Mouse (Mus musculus): Measurements from ENCODE around the gene Pprc1.

Pprc1 gene

DNA sequence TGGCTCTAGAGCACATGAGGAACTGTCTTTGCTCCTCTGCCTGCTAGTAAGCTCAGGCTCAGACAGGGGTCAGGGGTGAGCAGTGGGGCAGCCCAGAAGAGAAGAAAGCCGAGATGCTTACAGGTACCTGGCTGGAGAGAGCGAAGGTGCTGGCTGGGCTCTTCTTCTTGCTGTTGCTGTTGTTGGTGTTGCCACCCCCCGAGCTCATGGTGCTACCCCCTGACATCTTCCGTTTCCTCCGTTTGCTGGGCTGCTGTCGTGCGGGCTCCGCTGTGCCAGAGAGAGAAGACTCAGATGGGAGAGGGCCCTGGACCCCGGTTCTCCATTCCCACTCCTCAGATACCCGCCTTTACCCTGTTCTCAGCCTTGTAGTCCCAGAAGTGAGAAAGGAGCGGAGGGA lies 10.8 kb upstream of the Pprc1 start:
- DNase-seq (ENCODE audit: low read depth, low spot score) = no peak

DNA sequence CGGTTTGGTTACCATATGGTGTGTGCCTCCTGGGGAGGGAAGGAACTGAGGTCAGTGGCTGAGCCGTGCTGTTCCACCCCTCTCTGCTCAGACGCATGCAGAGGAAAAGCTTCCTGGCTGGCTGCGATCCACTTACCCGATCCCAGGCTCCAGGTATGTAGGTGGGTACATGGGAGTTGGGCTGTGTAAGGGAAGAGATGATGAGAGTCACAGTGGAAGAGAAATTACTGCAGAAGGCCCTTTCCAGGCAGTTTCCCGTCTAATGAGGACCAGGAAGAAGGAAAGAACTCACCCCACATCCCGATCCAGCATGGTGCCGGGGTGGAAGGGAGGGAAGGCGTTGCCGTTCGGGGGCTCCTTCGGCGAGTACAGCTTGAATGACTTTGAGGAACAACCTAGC lies 8.7 kb upstream of the Pprc1 start:
- no peak for DNase-seq (ENCODE audit: low read depth, low spot score)

DNA sequence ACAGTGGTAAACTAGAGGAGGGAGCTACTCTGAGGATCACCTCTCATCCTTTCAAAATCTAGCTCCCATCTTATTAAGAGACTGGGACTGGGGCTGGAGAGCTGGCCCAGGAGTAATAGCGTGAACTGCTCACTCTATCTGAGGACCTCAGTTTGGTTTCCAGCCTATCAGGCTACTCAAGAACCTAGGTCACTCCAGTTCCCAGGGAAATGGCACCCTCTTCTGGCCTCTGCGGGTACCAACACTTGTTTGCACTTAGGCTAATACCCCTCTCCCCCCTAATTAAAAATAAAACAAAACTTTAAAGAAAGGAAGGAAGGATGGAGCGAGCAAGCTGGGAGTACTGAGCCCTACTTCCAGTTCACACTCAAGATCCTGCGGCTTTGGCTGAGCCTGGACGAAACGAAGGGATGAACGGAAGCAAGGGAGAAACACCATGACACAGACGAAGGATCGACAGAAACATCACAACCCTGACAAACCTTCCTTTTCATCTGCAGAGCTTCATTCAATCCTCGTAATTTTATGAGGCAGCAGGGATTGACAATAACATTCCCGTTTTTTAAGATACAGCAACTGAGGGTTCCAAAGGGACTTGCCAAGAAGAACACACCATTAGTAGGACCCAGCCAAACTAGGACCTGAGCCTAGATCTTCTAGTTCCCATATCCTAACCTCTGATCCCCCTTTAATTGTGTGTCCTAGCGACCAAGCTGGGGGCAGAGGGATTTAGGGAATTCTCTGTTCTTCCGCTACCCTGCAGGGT lies 8.0 kb upstream of the Pprc1 start:
- peak; percentile 85 for DNase-seq (ENCODE audit: low read depth, low spot score)

DNA sequence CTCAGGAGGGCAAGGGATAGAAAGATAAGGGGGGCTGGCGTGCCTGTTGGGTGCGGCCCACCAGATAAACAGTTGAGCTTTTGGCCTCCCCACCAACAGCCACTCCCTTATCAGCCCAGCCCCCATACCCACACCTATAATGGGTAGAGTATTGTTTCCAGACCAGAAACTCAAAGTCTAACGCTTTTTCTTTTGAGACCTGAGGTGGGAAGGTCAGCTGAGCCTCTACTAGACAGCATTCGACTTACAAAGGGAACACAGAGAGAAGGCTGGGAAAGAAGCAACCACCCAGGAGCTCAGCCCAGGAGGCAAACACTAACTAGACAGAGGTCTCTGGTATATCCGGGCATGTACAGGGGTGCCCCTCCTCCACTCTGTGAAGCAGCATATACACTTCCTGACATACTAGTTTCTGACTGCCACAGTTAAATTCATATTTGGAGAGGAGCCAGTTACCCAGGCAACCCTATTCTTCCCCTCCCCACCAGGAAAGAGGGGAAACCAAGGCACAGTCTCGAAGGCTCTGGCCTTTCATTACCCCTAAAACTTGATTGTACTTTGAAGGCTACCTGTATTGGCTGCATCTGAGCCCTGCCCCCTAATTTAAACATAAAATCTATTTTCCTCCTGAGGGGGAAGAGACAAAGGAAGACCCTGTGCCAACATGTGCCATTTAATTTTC lies 7.3 kb upstream of the Pprc1 start:
- DNase-seq (ENCODE audit: low read depth, low spot score) = peak; percentile 93

GRCm38 (mm10) chr19:46037925-46038850 lies 6.5 kb upstream of the Pprc1 start:
- no peak for DNase-seq (ENCODE audit: low read depth, low spot score)

DNA sequence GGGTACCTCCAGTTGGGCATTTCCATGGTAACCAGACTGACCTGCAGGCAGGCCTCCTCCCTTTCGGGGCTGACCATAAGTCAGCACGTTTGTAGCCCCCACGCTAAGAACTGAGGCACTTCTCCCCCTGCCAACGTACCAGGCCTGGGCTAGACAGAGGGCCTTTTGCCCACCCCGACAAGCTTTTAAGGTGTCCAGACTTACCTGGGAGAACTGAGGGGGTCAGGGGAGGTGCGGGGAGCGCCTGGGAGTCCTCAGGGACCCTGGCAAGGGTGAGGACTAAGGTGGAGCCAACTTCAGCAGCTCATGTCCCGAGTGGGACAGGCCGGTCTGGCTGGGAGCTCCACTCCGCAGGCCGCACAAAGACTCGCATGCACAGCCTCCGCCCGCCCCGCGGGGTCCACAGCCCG lies 5.8 kb upstream of the Pprc1 start:
- no peak for DNase-seq (ENCODE audit: low read depth, low spot score)

- peak; percentile 93 for DNase-seq (ENCODE audit: low read depth, low spot score)
These were observed 5.2 kb upstream of the Pprc1 start for GRCm38 (mm10) chr19:46039478-46039877.

DNA sequence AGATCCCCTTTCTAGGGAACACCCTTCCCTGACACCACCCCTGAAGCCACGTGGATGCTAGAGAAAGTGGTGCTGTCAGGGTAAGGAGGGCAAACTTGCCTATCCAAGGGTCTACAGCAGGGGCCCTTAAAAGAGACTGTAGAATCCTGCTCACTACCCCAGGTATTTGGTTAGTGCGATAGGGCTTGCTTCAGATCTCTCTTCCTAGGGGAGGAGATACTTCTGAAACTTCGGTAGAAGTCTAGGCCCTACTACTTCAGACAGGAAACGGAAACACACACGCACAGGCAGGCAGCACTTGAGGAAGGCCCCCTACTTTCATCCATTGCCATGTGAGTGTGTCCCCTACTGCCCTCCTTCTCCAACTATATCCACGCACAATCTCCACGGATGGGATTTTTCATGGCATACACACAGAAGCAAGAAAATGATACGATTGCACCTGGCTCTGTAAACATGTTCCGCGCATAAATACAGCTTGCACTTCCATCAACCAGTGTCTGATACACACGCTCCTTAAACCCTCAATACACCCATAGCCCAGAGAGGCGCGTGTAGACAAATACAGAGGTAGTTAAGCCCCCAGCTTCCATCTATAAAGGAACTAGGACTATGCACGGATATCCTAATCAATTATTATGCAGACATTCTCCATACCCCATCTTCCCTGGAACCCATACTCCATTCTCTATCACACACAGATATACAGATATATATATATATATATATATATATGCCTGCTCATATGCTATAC lies 4.4 kb upstream of the Pprc1 start:
- DNase-seq (ENCODE audit: low read depth, low spot score) = peak; percentile 48

DNA sequence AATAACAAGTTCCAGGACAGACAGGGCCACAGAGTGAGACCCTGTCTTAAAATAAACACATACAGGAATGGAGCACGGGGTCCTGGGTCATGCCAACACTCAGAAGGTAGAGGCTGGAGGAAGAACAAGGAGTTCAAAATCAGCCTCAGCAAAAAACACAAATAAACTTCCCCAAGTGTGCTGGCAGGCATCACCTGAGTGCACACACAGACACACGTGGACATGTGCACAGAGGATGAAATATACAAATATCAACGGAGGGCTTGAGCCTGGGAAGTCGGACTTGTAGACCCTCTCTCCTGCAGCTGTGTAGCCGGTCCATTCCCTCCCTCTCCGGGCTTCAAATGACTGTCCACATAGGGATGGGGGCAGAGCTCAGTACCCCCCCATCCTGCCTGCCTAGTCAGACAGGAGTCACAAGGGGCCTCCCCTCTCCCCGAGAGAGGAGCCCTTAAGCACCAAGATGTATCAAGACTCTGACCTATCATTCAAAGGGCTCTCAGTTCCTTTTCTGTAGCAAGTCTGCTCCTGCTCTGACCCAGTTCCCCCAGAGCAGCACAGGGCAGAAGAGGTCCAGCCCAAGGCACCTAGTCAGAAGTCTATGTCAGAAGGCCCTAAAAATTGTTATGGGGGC lies 3.3 kb upstream of the Pprc1 start:
- DNase-seq (ENCODE audit: low read depth, low spot score) = no peak

DNA sequence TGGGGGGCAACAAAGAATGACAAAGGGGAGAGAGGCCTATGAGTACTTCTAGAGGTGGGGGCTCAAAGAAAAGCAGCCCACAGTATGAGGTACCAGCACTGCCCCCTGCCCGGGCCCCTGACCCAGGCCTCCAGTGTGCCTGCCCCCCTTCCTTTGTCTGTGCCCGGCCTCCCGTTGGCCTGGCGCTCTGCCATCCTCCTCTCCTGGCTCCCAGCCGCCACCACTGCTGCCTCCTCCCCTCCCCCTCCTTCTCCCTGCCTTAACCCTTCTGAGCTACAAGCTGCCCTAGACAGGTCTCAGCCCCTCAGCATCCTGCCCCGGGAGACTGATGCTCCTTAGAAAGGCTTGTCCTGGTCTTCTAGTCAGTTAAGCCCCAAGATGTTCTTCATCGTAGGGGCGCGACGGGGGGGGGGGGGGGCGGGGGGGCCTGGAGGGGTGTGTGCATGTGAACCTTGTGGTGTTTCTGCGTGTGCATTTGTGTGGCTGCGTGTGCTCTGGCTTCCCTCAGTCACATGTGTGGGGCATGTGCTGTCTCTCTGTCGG lies 2.7 kb upstream of the Pprc1 start:
- peak; percentile 55 for DNase-seq (ENCODE audit: low read depth, low spot score)

GRCm38 (mm10) chr19:46042476-46043011 lies 2.1 kb upstream of the Pprc1 start:
- DNase-seq (ENCODE audit: low read depth, low spot score) = peak; percentile 67

DNA sequence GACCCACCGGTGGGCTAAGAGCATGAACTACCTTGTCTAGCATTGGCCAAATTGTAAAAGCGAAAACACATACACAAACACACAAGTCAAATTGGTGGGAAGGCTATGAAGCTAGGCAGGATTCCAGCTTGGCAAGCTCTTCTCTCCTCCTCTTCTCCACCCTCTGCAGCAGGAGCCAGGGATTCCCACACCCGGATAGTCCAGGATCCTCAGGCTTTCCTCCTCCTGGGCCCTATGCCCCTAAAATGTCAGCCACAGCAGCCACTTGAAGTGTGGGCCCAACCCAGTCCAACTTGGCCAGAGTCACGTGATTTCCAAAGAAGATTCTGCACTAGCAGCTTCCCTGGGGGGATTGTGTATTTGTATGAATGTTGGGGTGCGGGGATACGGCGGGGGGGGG lies 1.3 kb upstream of the Pprc1 start:
- DNase-seq (ENCODE audit: low read depth, low spot score) = no peak

- peak; percentile 91 for DNase-seq (ENCODE audit: low read depth, low spot score)
These were observed 458 bp downstream of the Pprc1 start, which contains the start of gene Ldb1 for GRCm38 (mm10) chr19:46044993-46045695. Gene Ldb1, minus strand, starts transcription at chr19:46045214.

GRCm38 (mm10) chr19:46045696-46046311 lies 1.1 kb downstream of the Pprc1 start:
- peak; percentile 95 for DNase-seq (ENCODE audit: low read depth, low spot score)

DNA sequence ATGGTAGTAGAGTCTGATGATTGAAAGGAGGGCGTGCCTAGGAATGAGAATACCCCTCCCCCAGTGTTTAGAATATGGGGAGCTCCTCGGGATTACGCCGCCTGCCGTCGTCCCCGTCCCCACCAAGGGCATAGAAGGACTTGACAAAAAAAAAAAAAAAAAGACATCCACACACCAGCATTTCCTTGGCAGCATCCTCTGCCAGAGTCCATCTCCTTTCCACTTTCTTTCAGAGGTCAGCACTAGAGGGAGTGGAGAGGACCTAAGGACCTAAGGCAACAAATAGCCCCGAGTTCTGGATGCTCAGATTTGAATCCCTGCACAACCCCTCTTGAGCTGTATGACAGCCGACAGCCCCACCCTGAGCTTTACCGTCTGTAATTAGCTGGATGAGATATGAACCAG lies 1.9 kb downstream of the Pprc1 start:
- peak; percentile 82 for DNase-seq (ENCODE audit: low read depth, low spot score)

GRCm38 (mm10) chr19:46047426-46047825 lies 2.7 kb downstream of the Pprc1 start:
- DNase-seq (ENCODE audit: low read depth, low spot score) = peak; percentile 74

GRCm38 (mm10) chr19:46049129-46049528 lies 4.4 kb downstream of the Pprc1 start:
- DNase-seq (ENCODE audit: low read depth, low spot score) = peak; percentile 90

GRCm38 (mm10) chr19:46050462-46050861 lies 5.8 kb downstream of the Pprc1 start:
- no peak for DNase-seq (ENCODE audit: low read depth, low spot score)

GRCm38 (mm10) chr19:46055752-46056387 lies 11.2 kb downstream of the Pprc1 start:
- no peak for DNase-seq (ENCODE audit: low read depth, low spot score)

All from R1 (cell line).